Mouse (Mus musculus): ENCODE results near the gene Tmem174. TPM values are rescaled to one million over a fixed set of nuclear protein-coding genes. Genes with fewer than 3 reads are reported as not detected.

The Tmem174 gene
- total RNA-seq, 1 experiment = not detected

GRCm38 (mm10) chr13:98665240-98665639, 28.0 kb upstream of the Tmem174 start:
- DNase-seq (ENCODE audit: low read depth, low spot score) = no peak
- in situ Hi-C loops (cut with MboI; ENCODE audit: low sequenced_read_pairs in 2 of 2, unreplicated experiment in 2 of 2) = no loop called here
- TF ChIP-seq CHD2 (IDR thresholded peaks at IDR 0.05; ENCODE audit: low read depth, low read length) (no peak), MAFK (IDR thresholded peaks at IDR 0.05; ENCODE audit: insufficient read depth, low read depth, low read length) (no peak), HCFC1 (IDR thresholded peaks at IDR 0.05; ENCODE audit: borderline replicate concordance, insufficient read depth, low read length) (no peak), ZNF384 (IDR thresholded peaks at IDR 0.05; ENCODE audit: low read depth, low read length) (no peak), ZC3H11A (IDR thresholded peaks at IDR 0.05; ENCODE audit: borderline replicate concordance, low read depth, low read length) (no peak)

GRCm38 (mm10) chr13:98662173-98662675, 25.0 kb upstream of the Tmem174 start:
- no peak for TF ChIP-seq MAFK (IDR thresholded peaks at IDR 0.05; ENCODE audit: insufficient read depth, low read depth, low read length)

More at GRCm38 (mm10) chr13:98665240-98665639, 28.0 kb upstream of the Tmem174 start:
- no peaks in the 10 kb centered on the region for H3K36me3 ChIP-seq (ENCODE audit: control insufficient read depth, insufficient read depth, low read length, poor library complexity, severe bottlenecking)
- no peaks in the 10 kb centered on the region for H3K4me1 ChIP-seq (ENCODE audit: control insufficient read depth in 2 of 2, insufficient read depth in 2 of 2, low read length in 2 of 2, poor library complexity in 1 of 2)
- no peak overlapping the region for H3K9ac ChIP-seq (ENCODE audit: insufficient read depth, low read depth, low read length, poor library complexity, severe bottlenecking)
- no peaks in the 10 kb centered on the region for H3K9me3 ChIP-seq (ENCODE audit: control insufficient read depth, insufficient read depth, low read depth, low read length)
- H3K27ac ChIP-seq (ENCODE audit: insufficient read depth, low read depth, low read length, poor library complexity, severe bottlenecking) = no peak overlapping the region
- H3K4me3 ChIP-seq (ENCODE audit: insufficient read depth in 1 of 2, low read depth in 1 of 2, low read length in 2 of 2, poor library complexity in 1 of 2, severe bottlenecking in 1 of 2) = no peak overlapping the region

GRCm38 (mm10) chr13:98656034-98656471, 18.8 kb upstream of the Tmem174 start:
- in situ Hi-C loops (cut with MboI; ENCODE audit: low sequenced_read_pairs in 2 of 2, unreplicated experiment in 2 of 2) = no loop called here
- TF ChIP-seq MAFK (IDR thresholded peaks at IDR 0.05; ENCODE audit: insufficient read depth, low read depth, low read length) (no peak), HCFC1 (IDR thresholded peaks at IDR 0.05; ENCODE audit: borderline replicate concordance, insufficient read depth, low read length) (no peak), ZNF384 (IDR thresholded peaks at IDR 0.05; ENCODE audit: low read depth, low read length) (no peak), ZC3H11A (IDR thresholded peaks at IDR 0.05; ENCODE audit: borderline replicate concordance, low read depth, low read length) (no peak), CHD2 (IDR thresholded peaks at IDR 0.05; ENCODE audit: low read depth, low read length) (no peak)
- no peak for DNase-seq (ENCODE audit: low read depth, low spot score)
- Histone ChIP-seq H3K36me3 (ENCODE audit: control insufficient read depth, insufficient read depth, low read length, poor library complexity, severe bottlenecking) (no peaks in the 10 kb centered on the region), H3K4me1 (ENCODE audit: control insufficient read depth in 2 of 2, insufficient read depth in 2 of 2, low read length in 2 of 2, poor library complexity in 1 of 2) (no peaks in the 10 kb centered on the region), H3K4me3 (ENCODE audit: insufficient read depth in 1 of 2, low read depth in 1 of 2, low read length in 2 of 2, poor library complexity in 1 of 2, severe bottlenecking in 1 of 2) (no peak overlapping the region), H3K9me3 (ENCODE audit: control insufficient read depth, insufficient read depth, low read depth, low read length) (no peaks in the 10 kb centered on the region), H3K9ac (ENCODE audit: insufficient read depth, low read depth, low read length, poor library complexity, severe bottlenecking) (no peak overlapping the region), H3K27ac (ENCODE audit: insufficient read depth, low read depth, low read length, poor library complexity, severe bottlenecking) (no peak overlapping the region)

More at GRCm38 (mm10) chr13:98662173-98662675, 25.0 kb upstream of the Tmem174 start:
- Histone ChIP-seq H3K9me3 (ENCODE audit: control insufficient read depth, insufficient read depth, low read depth, low read length) (no peaks in the 10 kb centered on the region), H3K9ac (ENCODE audit: insufficient read depth, low read depth, low read length, poor library complexity, severe bottlenecking) (no peak overlapping the region), H3K4me3 (ENCODE audit: insufficient read depth in 1 of 2, low read depth in 1 of 2, low read length in 2 of 2, poor library complexity in 1 of 2, severe bottlenecking in 1 of 2) (no peak overlapping the region), H3K27ac (ENCODE audit: insufficient read depth, low read depth, low read length, poor library complexity, severe bottlenecking) (no peak overlapping the region), H3K36me3 (ENCODE audit: control insufficient read depth, insufficient read depth, low read length, poor library complexity, severe bottlenecking) (no peaks in the 10 kb centered on the region), H3K4me1 (ENCODE audit: control insufficient read depth in 2 of 2, insufficient read depth in 2 of 2, low read length in 2 of 2, poor library complexity in 1 of 2) (no peaks in the 10 kb centered on the region)
- in situ Hi-C loops (cut with MboI; ENCODE audit: low sequenced_read_pairs in 2 of 2, unreplicated experiment in 2 of 2) = no loop called here
- DNase-seq (ENCODE audit: low read depth, low spot score) = no peak

GRCm38 (mm10) chr13:98655346-98655745, 18.1 kb upstream of the Tmem174 start:
- no peak for DNase-seq (ENCODE audit: low read depth, low spot score)

More at GRCm38 (mm10) chr13:98655346-98655745, 18.1 kb upstream of the Tmem174 start:
- in situ Hi-C loops (cut with MboI; ENCODE audit: low sequenced_read_pairs in 2 of 2, unreplicated experiment in 2 of 2) = no loop called here
- TF ChIP-seq HCFC1 (IDR thresholded peaks at IDR 0.05; ENCODE audit: borderline replicate concordance, insufficient read depth, low read length) (no peak), ZC3H11A (IDR thresholded peaks at IDR 0.05; ENCODE audit: borderline replicate concordance, low read depth, low read length) (no peak), MAFK (IDR thresholded peaks at IDR 0.05; ENCODE audit: insufficient read depth, low read depth, low read length) (no peak)
- no peaks in the 10 kb centered on the region for H3K36me3 ChIP-seq (ENCODE audit: control insufficient read depth, insufficient read depth, low read length, poor library complexity, severe bottlenecking)
- no peak overlapping the region for H3K27ac ChIP-seq (ENCODE audit: insufficient read depth, low read depth, low read length, poor library complexity, severe bottlenecking)
- no peak overlapping the region for H3K9ac ChIP-seq (ENCODE audit: insufficient read depth, low read depth, low read length, poor library complexity, severe bottlenecking)
- H3K4me1 ChIP-seq (ENCODE audit: control insufficient read depth in 2 of 2, insufficient read depth in 2 of 2, low read length in 2 of 2, poor library complexity in 1 of 2) = no peaks in the 10 kb centered on the region
- no peak overlapping the region for H3K4me3 ChIP-seq (ENCODE audit: insufficient read depth in 1 of 2, low read depth in 1 of 2, low read length in 2 of 2, poor library complexity in 1 of 2, severe bottlenecking in 1 of 2)
- H3K9me3 ChIP-seq (ENCODE audit: control insufficient read depth, insufficient read depth, low read depth, low read length) = no peaks in the 10 kb centered on the region
